Mouse (Mus musculus) thymus, postnatal 0 days (tissue): Measurements from ENCODE around the gene Tshz3. TPM values are rescaled to one million over a fixed set of nuclear protein-coding genes. Genes with fewer than 3 reads are reported as not detected.

Source experiments
- DNase-seq: peaks from one replicate; pipeline ENCODE4 v3.0.0-alpha.2; 2015; ENCODE audit warnings: low spot score
- polyA plus RNA-seq: library from polyadenylated mRNA; unstranded; fragments of >200 nt; fragmentation: Nextera tagmentation; extraction: Ambion mirVana; gene quantifications from 2 replicates; pipeline ENCODE4 v1.2.1, GENCODE M21; 2015

Tshz3 gene
- polyA plus RNA-seq, 1 experiment from 2014 or later = 0.99 TPM

DNA sequence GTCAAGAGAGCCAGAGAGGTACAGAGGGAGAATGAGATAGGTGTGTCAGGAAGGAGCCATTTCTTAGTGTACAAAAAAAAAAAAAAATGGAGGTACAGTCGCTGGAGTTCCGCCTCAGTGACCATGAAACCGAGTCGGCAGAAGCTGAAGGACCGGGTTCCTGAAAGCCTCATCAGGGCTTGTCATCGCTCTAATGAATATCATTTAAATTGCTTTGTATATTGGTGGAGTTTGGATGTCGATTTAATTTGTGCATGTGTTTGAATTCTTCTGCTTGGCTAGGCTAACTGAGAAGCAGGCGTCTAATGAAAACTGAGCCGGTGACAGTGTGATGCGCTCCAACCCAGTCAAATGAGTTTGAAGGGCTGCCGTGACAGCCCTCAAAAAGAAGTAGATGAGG lies 80.5 kb downstream of the Tshz3 start:
- DNase-seq = no peak

DNA sequence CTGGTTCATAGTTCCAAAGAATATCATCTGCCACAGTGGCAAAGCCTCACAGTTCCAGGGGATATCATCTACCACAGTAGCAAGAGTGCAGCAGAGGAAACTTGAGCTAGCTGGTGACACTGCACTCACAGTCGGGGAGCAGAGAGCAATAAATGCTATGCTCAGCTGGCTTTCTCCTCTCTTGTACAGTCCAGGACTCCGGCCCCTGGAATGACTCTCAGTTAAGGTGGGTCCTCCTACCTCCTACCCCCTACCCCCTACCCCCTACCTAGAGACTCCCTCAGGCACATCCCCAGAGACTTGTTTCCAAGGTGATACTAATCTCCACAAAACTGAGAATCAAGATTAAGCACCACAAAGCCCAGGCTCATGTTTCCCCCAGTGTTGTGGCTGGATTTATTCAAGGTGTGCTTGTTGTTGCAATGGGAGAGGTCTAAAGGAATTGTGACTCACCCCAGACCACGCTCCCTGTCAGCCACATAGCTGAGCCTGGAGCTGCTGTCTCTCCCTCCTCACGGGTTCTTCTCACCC lies 86.4 kb downstream of the Tshz3 start:
- DNase-seq = no peak

DNA sequence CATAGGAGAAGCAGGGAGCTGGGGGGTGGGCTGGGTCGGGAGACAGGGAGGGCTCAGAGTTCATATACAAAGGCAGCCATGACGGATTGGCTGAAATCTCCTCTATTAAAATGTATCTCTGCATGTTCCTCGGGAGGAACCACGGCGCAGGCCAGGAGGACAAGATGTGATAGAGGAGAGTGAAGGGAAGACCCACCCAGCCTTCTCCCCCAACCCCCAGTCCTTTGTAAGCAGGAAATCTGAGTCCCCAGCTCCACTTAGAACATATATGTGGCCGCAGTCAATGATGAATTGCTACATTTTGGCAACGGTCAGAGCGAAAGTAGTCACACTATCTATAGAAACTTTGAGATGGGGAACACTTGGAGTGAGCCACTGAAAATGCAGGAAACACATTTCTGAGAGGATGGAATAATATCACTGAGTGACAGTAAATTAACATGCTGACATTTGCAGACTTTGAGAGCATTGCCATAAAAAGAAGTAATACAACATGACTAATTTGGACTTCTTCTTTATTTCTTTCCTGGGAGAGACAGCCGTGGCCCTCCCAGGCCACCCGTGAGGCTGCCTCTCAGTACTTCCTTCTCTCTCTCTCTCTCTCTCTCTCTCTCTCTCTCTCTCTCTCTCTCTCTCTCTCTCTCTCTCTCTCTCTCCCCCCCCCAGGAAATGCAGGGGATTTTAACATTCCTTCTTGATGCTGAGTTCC lies 88.9 kb downstream of the Tshz3 start:
- no peak for DNase-seq

DNA sequence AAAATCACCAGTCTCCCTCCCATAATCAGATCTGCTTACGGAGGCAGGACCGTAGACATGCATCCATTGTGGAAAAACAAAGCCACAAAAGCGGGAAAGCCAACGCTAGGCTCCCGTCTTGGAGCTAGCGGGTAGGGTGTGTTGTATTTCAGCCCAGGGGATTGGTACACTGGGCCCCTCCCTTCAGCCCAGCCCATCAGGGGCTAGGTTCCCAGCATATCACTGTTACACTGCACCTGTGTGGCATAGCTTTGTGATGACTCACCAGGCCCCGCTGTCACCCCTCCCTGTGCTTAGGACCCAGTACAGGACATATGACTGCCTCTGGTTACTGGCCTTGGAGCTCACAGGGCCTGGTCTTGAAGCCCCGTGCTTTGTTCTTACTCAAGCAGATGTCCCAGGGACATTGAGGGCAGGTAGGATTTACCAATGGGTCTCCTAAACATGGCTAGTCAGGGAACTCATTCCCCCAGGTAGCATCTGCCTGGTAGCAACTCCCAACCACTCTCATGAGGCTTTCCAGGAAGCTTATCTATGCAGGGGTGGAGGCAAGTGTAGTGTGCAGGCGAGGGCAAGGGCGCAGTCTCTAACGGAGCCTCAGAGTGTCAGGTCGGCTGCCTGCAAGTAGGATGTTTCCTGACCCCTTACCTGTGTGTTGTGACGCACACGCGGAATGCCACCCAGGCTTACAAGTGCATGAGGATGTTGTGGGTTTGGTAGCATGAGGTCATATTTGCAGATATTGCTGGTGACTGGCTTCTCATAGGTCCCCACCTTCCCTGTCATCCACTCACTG lies 98.7 kb downstream of the Tshz3 start:
- DNase-seq = no peak
